In genomic region chr17:47343121-47343520, GRCm38 (mm10) we compare ENCODE assay signal across 21 mouse cellular contexts. TPM values are rescaled to one million over a fixed set of nuclear protein-coding genes. Genes with fewer than 3 reads are reported as not detected.
"Had no signal": no experiment of that assay in that cellular context is flagged by ENCODE, and none has a peak within 500 bp of the region (broad histone marks: within the 10 kb centered on the region; RNA-seq: fewer than 3 reads in every experiment).

No protein-coding gene starts in this region.

- H3K27me3 ChIP-seq: limb, embryonic 12.5 days; limb, embryonic 15.5 days; liver, embryonic 13.5 days; lung, embryonic 15.5 days; midbrain, embryonic 13.5 days; neural tube, embryonic 13.5 days; stomach, embryonic 15.5 days had no signal

- H3K27ac ChIP-seq: limb, embryonic 12.5 days; limb, embryonic 15.5 days; liver, embryonic 13.5 days; lung, embryonic 15.5 days; macrophage; midbrain, embryonic 10.5 days; midbrain, embryonic 13.5 days; neural tube, embryonic 13.5 days; stomach, embryonic 15.5 days had no signal

- H3K9me3 ChIP-seq: liver, embryonic 13.5 days; stomach, embryonic 15.5 days had no signal

- H3K9ac ChIP-seq: limb, embryonic 12.5 days; limb, embryonic 15.5 days; liver, embryonic 13.5 days; lung, embryonic 15.5 days; midbrain, embryonic 13.5 days; neural tube, embryonic 13.5 days; stomach, embryonic 15.5 days had no signal

- ATAC-seq: midbrain, embryonic 13.5 days; midbrain, embryonic 16.5 days had no signal

- H3K4me3 ChIP-seq: limb, embryonic 12.5 days; limb, embryonic 15.5 days; liver, embryonic 13.5 days; lung, embryonic 15.5 days; midbrain, embryonic 10.5 days; midbrain, embryonic 13.5 days; myocyte; neural tube, embryonic 13.5 days; stomach, embryonic 15.5 days had no signal

- DNase-seq: kidney, adult 18-20 months; kidney, adult 9 months; kidney, postnatal 25 days; left cerebral cortex, postnatal 4 days; liver, embryonic 13.5 days; lung, adult 18-20 months; retina, postnatal 1 day; right cerebral cortex, postnatal 25 days; spleen, adult 18-20 months; thymus, postnatal 25 days had no signal

- H3K4me1 ChIP-seq: limb, embryonic 12.5 days; limb, embryonic 15.5 days; liver, embryonic 13.5 days; lung, embryonic 15.5 days; midbrain, embryonic 10.5 days; midbrain, embryonic 13.5 days; stomach, embryonic 15.5 days had no signal

- H3K4me2 ChIP-seq: limb, embryonic 12.5 days; limb, embryonic 15.5 days; liver, embryonic 13.5 days; lung, embryonic 15.5 days; midbrain, embryonic 13.5 days; neural tube, embryonic 13.5 days; stomach, embryonic 15.5 days had no signal

RNA-seq across cellular contexts. Expression of gene Guca1a, which starts 57.3 kb away (rescaled TPM):
- total RNA-seq: neutrophil, adult 5-6 weeks had no signal
